Mouse (Mus musculus) midbrain, embryonic 13.5 days (tissue): ENCODE measurements around the gene Phkg1. TPM values are rescaled to one million over a fixed set of nuclear protein-coding genes. Genes with fewer than 3 reads are reported as not detected.
"Not testable (repeated sequence)": the region's sequence is repeated elsewhere in the genome, so short reads cannot be mapped to it uniquely, and the experiment has no call there.

Experiments used
- ATAC-seq: fragments of 200-750 bp; cut with Nextera tagmentation; 2 replicates; pipeline ENCODE4 v1.8.0; 2017; ENCODE audit warnings: mild to moderate bottlenecking, moderate TSS enrichment, moderate library complexity
- H3K27ac ChIP-seq: fragments of 300-500 bp; sonication (generic); 2 replicates; pipeline ENCODE4 v1.5.1; 2015; ENCODE audit warnings: inconsistent platforms, mild to moderate bottlenecking, moderate library complexity
- H3K27me3 ChIP-seq: fragments of 300-500 bp; sonication (generic); 2 replicates; pipeline ENCODE4 v1.6.1; 2015; ENCODE audit warnings: mild to moderate bottlenecking, inconsistent platforms
- H3K36me3 ChIP-seq: fragments of 300-500 bp; sonication (generic); 2 replicates; pipeline ENCODE4 v1.6.1; 2015; ENCODE audit warnings: mild to moderate bottlenecking, inconsistent platforms
- H3K4me1 ChIP-seq: fragments of 300-500 bp; sonication (generic); replicated peaks from 2 replicates; pipeline ENCODE4 v1.6.1; 2015; ENCODE audit warnings: inconsistent platforms
- H3K4me2 ChIP-seq: fragments of 300-500 bp; sonication (generic); replicated peaks from 2 replicates; pipeline ENCODE4 v1.6.1; 2015; ENCODE audit warnings: moderate library complexity, mild to moderate bottlenecking, inconsistent platforms
- H3K4me3 ChIP-seq: fragments of 300-500 bp; sonication (generic); replicated peaks from 2 replicates; pipeline ENCODE4 v1.5.1; 2015; ENCODE audit warnings: mild to moderate bottlenecking, inconsistent platforms
- H3K9ac ChIP-seq: fragments of 300-500 bp; sonication (generic); replicated peaks from 2 replicates; pipeline ENCODE4 v1.6.1; 2015; ENCODE audit warnings: mild to moderate bottlenecking, inconsistent platforms
- H3K9me3 ChIP-seq: fragments of 300-500 bp; sonication (generic); 2 replicates; pipeline ENCODE4 v1.6.1; 2016; ENCODE audit warnings: mild to moderate bottlenecking, inconsistent platforms
- WGBS: fragments of 180-500 bp; shearing (Covaris S2); methylation state at CpG from one replicate; pipeline ENCODE4 v1.1.7; 2015; 5-methylcytosine and 5-hydroxymethylcytosine counted together
- polyA plus RNA-seq: library from polyadenylated mRNA; unstranded; fragments of >200 nt; fragmentation: Nextera tagmentation; extraction: Ambion mirVana; gene quantifications from 2 replicates; pipeline ENCODE4 v1.2.1, GENCODE M21; 2015

Phkg1 gene
- polyA plus RNA-seq, 1 experiment from 2014 or later = 0.46 TPM

DNA sequence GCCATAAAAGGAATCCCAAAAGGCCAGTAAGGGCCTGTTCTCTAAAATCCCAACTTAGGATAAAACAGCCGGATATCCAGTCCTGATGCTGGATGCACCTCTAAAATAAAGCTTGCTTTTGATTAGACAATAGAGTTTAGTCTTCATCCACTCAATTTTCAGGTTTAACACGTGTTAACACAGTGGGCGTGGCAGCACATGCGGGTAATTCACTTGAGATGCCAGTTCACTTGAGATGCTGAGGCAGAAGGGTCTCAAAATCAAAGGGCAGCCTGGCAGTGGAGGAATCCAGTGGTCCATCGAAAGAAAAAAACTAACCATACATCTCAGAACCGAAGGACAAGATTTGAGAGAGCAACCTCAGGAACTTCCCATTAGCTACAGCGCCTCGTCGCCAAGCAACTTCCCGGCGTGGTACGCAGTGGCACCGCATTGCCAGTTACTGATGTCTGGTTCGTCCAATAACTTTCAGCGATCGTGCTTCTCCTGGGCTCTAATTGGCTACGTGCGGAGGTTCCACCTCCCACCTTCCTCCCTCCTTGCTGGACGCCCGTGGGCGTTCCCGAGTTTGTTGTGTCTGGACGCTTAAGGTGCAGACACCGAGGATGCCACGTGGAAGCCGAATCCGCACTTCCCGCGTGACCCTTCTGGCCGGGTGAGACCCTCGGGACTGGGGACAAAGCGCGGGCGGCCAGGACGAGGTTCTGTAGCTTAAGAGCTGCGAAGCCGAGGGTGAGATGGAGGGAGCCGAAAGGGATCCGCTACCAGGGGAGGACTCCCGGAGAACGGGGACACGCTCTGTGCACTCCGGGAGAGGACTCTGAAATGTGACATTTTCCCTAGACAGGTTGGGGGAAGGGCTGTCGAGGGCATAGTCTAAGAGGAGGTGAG, 2.9 kb downstream of the Phkg1 start, which contains the start of gene Zbed5:
TSS of gene Zbed5 (plus strand) at position 526 of the 891 bp plus-strand sequence.
- H3K27ac ChIP-seq = no peak within 1 kb of the TSS
- H3K36me3 ChIP-seq = peaks cover 1% of the 10 kb centered on the region; the same call in 1 of the 2 replicates
- peak within 1 kb of the TSS; percentile 70 for H3K9ac ChIP-seq
- H3K4me3 ChIP-seq = peak within 1 kb of the TSS; percentile 78
- H3K4me2 ChIP-seq = peak within 1 kb of the TSS; percentile 84
- no peaks in the 10 kb centered on the region for H3K9me3 ChIP-seq
- H3K27me3 ChIP-seq = no peaks in the 10 kb centered on the region
- H3K4me1 ChIP-seq = peaks cover 9% of the 10 kb centered on the region
- 3% methylated on average over 44 of the region's 44 CpGs for WGBS
- ATAC-seq = peak; percentile 100

DNA sequence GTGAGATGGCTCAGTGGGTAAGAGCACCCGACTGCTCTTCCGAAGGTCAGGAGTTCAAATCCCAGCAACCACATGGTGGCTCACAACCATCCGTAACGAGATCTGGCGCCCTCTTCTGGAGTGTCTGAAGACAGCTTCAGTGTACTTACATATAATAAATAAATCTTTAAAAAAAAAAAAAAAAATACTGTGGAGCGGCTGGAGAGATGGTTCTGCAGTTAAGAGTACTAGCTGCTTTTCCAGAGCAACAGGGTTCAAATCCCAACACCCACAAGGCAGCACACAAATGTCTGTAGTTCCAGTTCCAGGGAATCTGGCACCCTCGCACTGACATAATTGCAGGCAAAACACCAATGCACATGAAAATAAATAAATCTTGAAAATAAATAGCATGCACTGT, 8.0 kb downstream of the Phkg1 start:
- ATAC-seq, H3K27ac ChIP-seq, H3K4me3 ChIP-seq, H3K36me3 ChIP-seq, H3K9me3 ChIP-seq, H3K4me2 ChIP-seq, H3K27me3 ChIP-seq, H3K9ac ChIP-seq: not testable (repeated sequence)
- peaks cover 11% of the 10 kb centered on the region for H3K4me1 ChIP-seq
- 73% methylated on average over 7 of the region's 7 CpGs for whole genome bisulfite sequencing

GRCm38 (mm10) chr5:129886911-129887636, 11.3 kb downstream of the Phkg1 start, which contains the start of gene Chchd2:
Gene Chchd2, minus strand, starts transcription at chr5:129887470.
- H3K36me3 ChIP-seq = peaks cover 19% of the 10 kb centered on the region
- H3K4me1 ChIP-seq = peaks cover 21% of the 10 kb centered on the region
- H3K4me3 ChIP-seq = peak within 1 kb of the TSS; percentile 87
- no peaks in the 10 kb centered on the region for H3K27me3 ChIP-seq
- WGBS = under 1% methylated on average over 46 of the region's 46 CpGs
- H3K4me2 ChIP-seq = peak within 1 kb of the TSS; percentile 91
- H3K27ac ChIP-seq = peak within 1 kb of the TSS; percentile 94
- H3K9ac ChIP-seq = peak within 1 kb of the TSS; percentile 89
- peak; percentile 100 for ATAC-seq
- no peaks in the 10 kb centered on the region for H3K9me3 ChIP-seq

DNA sequence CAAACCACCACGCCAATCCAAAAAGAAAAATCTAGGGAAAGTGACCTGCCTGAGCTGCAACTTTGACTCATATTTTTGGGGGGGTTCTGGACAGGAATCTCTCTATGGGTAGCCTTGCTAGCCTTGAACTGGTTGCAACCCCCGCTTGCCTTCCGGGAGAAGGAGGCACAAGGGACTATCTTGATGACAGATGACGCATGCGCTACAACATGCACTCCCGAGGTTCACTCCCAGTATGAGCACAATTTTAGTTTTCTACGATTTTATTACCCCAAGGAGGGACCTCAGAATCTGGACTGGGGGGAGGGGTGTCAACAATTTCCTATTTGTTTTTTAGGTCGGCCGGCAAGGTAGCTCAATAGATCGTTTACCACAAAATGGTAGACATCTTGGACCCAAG, 12.1 kb downstream of the Phkg1 start:
- peak overlapping the region; percentile 91 for H3K4me2 ChIP-seq
- peaks cover 21% of the 10 kb centered on the region for H3K4me1 ChIP-seq
- H3K9ac ChIP-seq = peak overlapping the region; percentile 89
- ATAC-seq = no peak
- H3K36me3 ChIP-seq = peaks cover 27% of the 10 kb centered on the region
- no peaks in the 10 kb centered on the region for H3K9me3 ChIP-seq
- WGBS = 46% methylated on average over 10 of the region's 10 CpGs
- no peaks in the 10 kb centered on the region for H3K27me3 ChIP-seq
- H3K4me3 ChIP-seq = peak overlapping the region; percentile 87
- H3K27ac ChIP-seq = peak overlapping the region; percentile 94

- Histone ChIP-seq H3K9ac (no peak overlapping the region), H3K9me3 (no peaks in the 10 kb centered on the region), H3K36me3 (peaks cover 38% of the 10 kb centered on the region), H3K4me2 (no peak overlapping the region), H3K4me1 (peaks cover 5% of the 10 kb centered on the region; the same call in 1 of the 2 replicates), H3K4me3 (no peak overlapping the region), H3K27me3 (no peaks in the 10 kb centered on the region), H3K27ac (no peak overlapping the region)
- ATAC-seq = no peak
- 65% methylated on average over 3 of the region's 3 CpGs for WGBS
Observed at GRCm38 (mm10) chr5:129879888-129880287, 18.5 kb downstream of the Phkg1 start.

- Histone ChIP-seq H3K9ac (no peak overlapping the region), H3K27me3 (no peaks in the 10 kb centered on the region), H3K4me2 (no peak overlapping the region), H3K36me3 (peaks cover 33% of the 10 kb centered on the region), H3K27ac (no peak overlapping the region), H3K4me1 (no peaks in the 10 kb centered on the region), H3K9me3 (no peaks in the 10 kb centered on the region), H3K4me3 (no peak overlapping the region)
- WGBS = 74% methylated on average over 2 of the region's 2 CpGs
- ATAC-seq = no peak
Observed at GRCm38 (mm10) chr5:129878946-129879345, 19.4 kb downstream of the Phkg1 start.

DNA sequence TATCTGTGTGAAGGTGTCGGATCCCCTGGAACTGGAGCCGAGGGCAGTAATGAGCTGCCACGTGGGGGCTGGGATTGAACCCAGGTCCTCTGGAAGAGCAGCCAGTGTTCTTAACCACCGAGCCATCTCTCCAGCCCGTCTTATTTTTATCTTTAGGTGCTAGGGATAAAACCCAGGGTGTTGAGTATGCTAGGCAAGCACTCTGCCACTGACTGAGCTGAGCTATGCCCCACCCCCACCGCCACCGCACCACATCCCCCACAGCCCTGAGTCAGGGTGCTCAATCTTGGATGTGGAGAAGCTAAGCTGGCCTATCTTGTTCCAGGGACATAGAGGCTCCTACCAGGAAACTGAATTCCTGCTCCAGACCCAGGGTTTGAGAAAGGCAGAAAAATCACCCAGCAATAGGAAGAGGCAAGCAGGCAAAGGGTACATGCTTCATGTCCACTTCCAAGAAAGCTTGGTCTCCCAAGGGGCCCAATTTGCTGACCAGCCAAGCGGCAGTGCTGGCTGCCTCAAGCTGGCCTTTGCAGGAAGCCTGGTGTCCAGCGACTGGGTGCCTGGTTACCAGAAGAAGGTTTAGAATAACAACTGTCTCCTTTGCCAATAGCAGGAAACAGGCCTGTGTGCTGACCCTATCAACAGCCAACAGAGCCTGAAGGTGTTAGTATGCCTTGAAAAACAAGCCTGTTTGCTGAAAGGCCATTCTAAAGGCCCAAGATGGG, 20.5 kb downstream of the Phkg1 start:
- Histone ChIP-seq H3K36me3 (peaks cover 26% of the 10 kb centered on the region), H3K4me2 (no peak overlapping the region), H3K9ac (no peak overlapping the region), H3K27ac (no peak overlapping the region), H3K4me1 (no peaks in the 10 kb centered on the region), H3K9me3 (no peaks in the 10 kb centered on the region), H3K27me3 (no peaks in the 10 kb centered on the region), H3K4me3 (no peak overlapping the region)
- WGBS = 78% methylated on average over 9 of the region's 9 CpGs
- ATAC-seq = no peak

DNA sequence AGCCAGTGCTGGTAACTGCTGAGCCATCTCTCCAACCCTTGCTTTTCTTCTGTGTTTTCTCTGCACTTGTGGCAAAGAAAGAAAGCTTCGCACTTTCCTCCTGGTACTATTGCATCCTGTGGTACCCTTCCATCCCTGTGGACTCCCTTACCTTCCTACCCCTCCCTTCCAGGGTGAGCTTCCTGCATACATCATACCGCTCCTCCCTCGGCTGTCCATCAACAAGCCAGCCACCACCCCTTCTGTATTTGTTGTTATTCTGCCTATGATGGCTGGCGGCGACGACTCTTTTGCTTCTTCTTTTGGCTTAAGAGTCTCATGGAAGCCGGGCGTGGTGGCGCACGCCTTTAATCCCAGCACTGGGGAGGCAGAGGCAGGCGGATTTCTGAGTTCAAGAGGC, 23.3 kb downstream of the Phkg1 start:
- Histone ChIP-seq H3K27ac (no peak overlapping the region), H3K9ac (no peak overlapping the region), H3K4me3 (no peak overlapping the region), H3K4me2 (no peak overlapping the region), H3K4me1 (no peaks in the 10 kb centered on the region), H3K36me3 (peaks cover 3% of the 10 kb centered on the region; the same call in 1 of the 2 replicates), H3K27me3 (no peaks in the 10 kb centered on the region), H3K9me3 (no peaks in the 10 kb centered on the region)
- WGBS = 81% methylated on average over 11 of the region's 11 CpGs
- ATAC-seq = no peak

DNA sequence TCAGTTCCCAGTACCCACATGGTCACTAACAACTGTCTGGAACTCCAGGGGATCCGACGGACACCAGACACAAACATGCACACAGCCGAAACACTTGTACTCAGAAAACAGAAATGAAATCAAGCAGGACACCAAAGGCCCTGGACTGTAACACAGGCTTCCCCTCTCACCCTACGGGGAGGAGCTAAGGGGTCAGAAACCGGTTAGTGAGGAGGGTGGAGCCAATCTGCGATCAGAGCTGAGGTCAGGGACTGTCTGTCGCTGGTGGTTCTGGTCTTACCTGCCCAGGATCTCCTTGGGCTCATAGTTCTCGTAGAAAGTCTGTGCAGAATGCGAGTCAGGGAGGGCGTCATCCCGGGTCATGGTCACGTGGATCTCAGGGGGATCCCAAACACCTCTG, 24.4 kb downstream of the Phkg1 start:
- 86% methylated on average over 12 of the region's 12 CpGs for WGBS
- ATAC-seq = no peak

GRCm38 (mm10) chr5:129871238-129871637, 27.1 kb downstream of the Phkg1 start:
- H3K9me3 ChIP-seq = no peaks in the 10 kb centered on the region
- no peaks in the 10 kb centered on the region for H3K27me3 ChIP-seq
- WGBS = 78% methylated on average over 2 of the region's 2 CpGs
- ATAC-seq = no peak
- no peak overlapping the region for H3K9ac ChIP-seq
- no peak overlapping the region for H3K4me2 ChIP-seq
- no peaks in the 10 kb centered on the region for H3K36me3 ChIP-seq
- no peak overlapping the region for H3K27ac ChIP-seq
- no peaks in the 10 kb centered on the region for H3K4me1 ChIP-seq
- no peak overlapping the region for H3K4me3 ChIP-seq

More for the DNA sequence above, 24.4 kb downstream of the Phkg1 start:
- no peak overlapping the region for H3K4me3 ChIP-seq
- no peaks in the 10 kb centered on the region for H3K27me3 ChIP-seq
- no peaks in the 10 kb centered on the region for H3K36me3 ChIP-seq
- H3K4me2 ChIP-seq = no peak overlapping the region
- no peak overlapping the region for H3K27ac ChIP-seq
- no peak overlapping the region for H3K9ac ChIP-seq
- no peaks in the 10 kb centered on the region for H3K4me1 ChIP-seq
- H3K9me3 ChIP-seq = no peaks in the 10 kb centered on the region

- Histone ChIP-seq H3K27ac (no peak overlapping the region), H3K4me2 (no peak overlapping the region), H3K36me3 (no peaks in the 10 kb centered on the region), H3K9ac (no peak overlapping the region), H3K4me1 (0 out of 2 replicates have a peak, but pooled peaks cover under 1% of the 10 kb centered on the region), H3K9me3 (no peaks in the 10 kb centered on the region), H3K4me3 (no peak overlapping the region), H3K27me3 (no peaks in the 10 kb centered on the region)
- 91% methylated on average over 19 of the region's 19 CpGs for WGBS
- no peak for ATAC-seq
Observed at GRCm38 (mm10) chr5:129869238-129869995, 28.9 kb downstream of the Phkg1 start.
